Mouse (Mus musculus): ENCODE data around the gene Scnn1a. TPM values are rescaled to one million over a fixed set of nuclear protein-coding genes. Genes with fewer than 3 reads are reported as not detected.
A peak's percentile ranks its signal among the peaks of the same experiment; 100 is the strongest.
"Not testable (repeated sequence)": the region's sequence is repeated elsewhere in the genome, so short reads cannot be mapped to it uniquely, and the experiment has no call there.

Scnn1a gene
- polyA plus RNA-seq, 2 experiments = 1.9 to 2.5 TPM

GRCm38 (mm10) chr6:125302231-125302982 is 18.1 kb upstream of the Scnn1a start:
- DNase-seq (ENCODE audit: low spot score) = no peak
- Histone ChIP-seq H3K4me3 (replicated peaks; ENCODE audit: low read length) (no peak overlapping the region), H3K27me3 (ENCODE audit: control insufficient read depth, insufficient read depth, low read length) (no peaks in the 10 kb centered on the region), H3K9me3 (ENCODE audit: control insufficient read depth, low read length) (no peaks in the 10 kb centered on the region), H3K27ac (replicated peaks; ENCODE audit: low read depth, low read length) (0 out of 2 replicates have a peak overlapping the region, but pooled peaks have one; percentile 2), H3K4me1 (ENCODE audit: control insufficient read depth, insufficient read depth, low read length) (no peaks in the 10 kb centered on the region), H3K9ac (ENCODE audit: low read depth, low read length, severe bottlenecking) (no peak overlapping the region), H3K36me3 (ENCODE audit: control insufficient read depth, insufficient read depth, low read length) (peaks cover 9% of the 10 kb centered on the region), H3K4me2 (replicated peaks; ENCODE audit: low read depth, low read length, severe bottlenecking) (no peak overlapping the region)
- 71% methylated on average over 24 of the region's 24 CpGs for WGBS
- no peak for TF ChIP-seq POLR2A (IDR thresholded peaks at IDR 0.05; ENCODE audit: borderline replicate concordance, extremely low read depth, insufficient read depth, insufficient read length)
- ATAC-seq (ENCODE audit: low FRiP score, low read depth) = no peak

- no peak overlapping the region for H3K9ac ChIP-seq (ENCODE audit: low read depth, low read length, severe bottlenecking)
- DNase-seq (ENCODE audit: low spot score) (no peak), ATAC-seq (ENCODE audit: low FRiP score, low read depth) (no peak)
- TF ChIP-seq POLR2A (IDR thresholded peaks at IDR 0.05; ENCODE audit: borderline replicate concordance, extremely low read depth, insufficient read depth, insufficient read length) = no peak
- no peak overlapping the region for H3K4me3 ChIP-seq (replicated peaks; ENCODE audit: low read length)
- WGBS = 62% methylated on average over 4 of the region's 4 CpGs
- no peaks in the 10 kb centered on the region for H3K27me3 ChIP-seq (ENCODE audit: control insufficient read depth, insufficient read depth, low read length)
- no peak overlapping the region for H3K27ac ChIP-seq (replicated peaks; ENCODE audit: low read depth, low read length)
- no peaks in the 10 kb centered on the region for H3K9me3 ChIP-seq (ENCODE audit: control insufficient read depth, low read length)
- H3K4me2 ChIP-seq (replicated peaks; ENCODE audit: low read depth, low read length, severe bottlenecking) = no peak overlapping the region
- no peaks in the 10 kb centered on the region for H3K4me1 ChIP-seq (ENCODE audit: control insufficient read depth, insufficient read depth, low read length)
- peaks cover 9% of the 10 kb centered on the region for H3K36me3 ChIP-seq (ENCODE audit: control insufficient read depth, insufficient read depth, low read length)
These were observed 17.2 kb upstream of the Scnn1a start for GRCm38 (mm10) chr6:125303242-125303641.

GRCm38 (mm10) chr6:125304408-125304807 is 16.1 kb upstream of the Scnn1a start:
- not testable (repeated sequence) for H3K4me1 ChIP-seq (ENCODE audit: control insufficient read depth, insufficient read depth, low read length); H3K4me2 ChIP-seq (replicated peaks; ENCODE audit: low read depth, low read length, severe bottlenecking); H3K27me3 ChIP-seq (ENCODE audit: control insufficient read depth, insufficient read depth, low read length); H3K4me3 ChIP-seq (replicated peaks; ENCODE audit: low read length); ATAC-seq (ENCODE audit: low FRiP score, low read depth); H3K9me3 ChIP-seq (ENCODE audit: control insufficient read depth, low read length); DNase-seq (ENCODE audit: low spot score); H3K27ac ChIP-seq (replicated peaks; ENCODE audit: low read depth, low read length); H3K9ac ChIP-seq (ENCODE audit: low read depth, low read length, severe bottlenecking)
- 87% methylated on average over 7 of the region's 7 CpGs for WGBS
- peaks cover 16% of the 10 kb centered on the region for H3K36me3 ChIP-seq (ENCODE audit: control insufficient read depth, insufficient read depth, low read length)

GRCm38 (mm10) chr6:125305465-125305864 is 15.0 kb upstream of the Scnn1a start:
- 0 out of 2 replicates have a peak, but pooled peaks cover 5% of the 10 kb centered on the region for H3K4me1 ChIP-seq (ENCODE audit: control insufficient read depth, insufficient read depth, low read length)
- 87% methylated on average over 6 of the region's 6 CpGs for WGBS
- peaks cover 24% of the 10 kb centered on the region for H3K36me3 ChIP-seq (ENCODE audit: control insufficient read depth, insufficient read depth, low read length)
- H3K27me3 ChIP-seq (ENCODE audit: control insufficient read depth, insufficient read depth, low read length) = no peaks in the 10 kb centered on the region
- H3K4me2 ChIP-seq (replicated peaks; ENCODE audit: low read depth, low read length, severe bottlenecking) = no peak overlapping the region
- H3K4me3 ChIP-seq (replicated peaks; ENCODE audit: low read length) = no peak overlapping the region
- no peak overlapping the region for H3K27ac ChIP-seq (replicated peaks; ENCODE audit: low read depth, low read length)
- H3K9me3 ChIP-seq (ENCODE audit: control insufficient read depth, low read length) = no peaks in the 10 kb centered on the region
- TF ChIP-seq POLR2A (IDR thresholded peaks at IDR 0.05; ENCODE audit: borderline replicate concordance, extremely low read depth, insufficient read depth, insufficient read length) = no peak
- no peak for ATAC-seq (ENCODE audit: low FRiP score, low read depth)
- no peak overlapping the region for H3K9ac ChIP-seq (ENCODE audit: low read depth, low read length, severe bottlenecking)
- no peak for DNase-seq (ENCODE audit: low spot score)

- ATAC-seq (ENCODE audit: low FRiP score, low read depth) (no peak), DNase-seq (ENCODE audit: low spot score) (no peak)
- WGBS = 91% methylated on average over 5 of the region's 5 CpGs
- Histone ChIP-seq H3K9me3 (ENCODE audit: control insufficient read depth, low read length) (no peaks in the 10 kb centered on the region), H3K4me1 (ENCODE audit: control insufficient read depth, insufficient read depth, low read length) (0 out of 2 replicates have a peak, but pooled peaks cover 12% of the 10 kb centered on the region), H3K36me3 (ENCODE audit: control insufficient read depth, insufficient read depth, low read length) (peaks cover 26% of the 10 kb centered on the region), H3K4me2 (replicated peaks; ENCODE audit: low read depth, low read length, severe bottlenecking) (no peak overlapping the region), H3K4me3 (replicated peaks; ENCODE audit: low read length) (no peak overlapping the region), H3K27ac (replicated peaks; ENCODE audit: low read depth, low read length) (no peak overlapping the region), H3K9ac (ENCODE audit: low read depth, low read length, severe bottlenecking) (no peak overlapping the region), H3K27me3 (ENCODE audit: control insufficient read depth, insufficient read depth, low read length) (no peaks in the 10 kb centered on the region)
- TF ChIP-seq POLR2A (IDR thresholded peaks at IDR 0.05; ENCODE audit: borderline replicate concordance, extremely low read depth, insufficient read depth, insufficient read length) = no peak
These were observed 13.4 kb upstream of the Scnn1a start for GRCm38 (mm10) chr6:125307091-125307490.
